Mouse (Mus musculus) thymus, adult 2 months (tissue): ENCODE measurements around the gene Ostc. TPM values are rescaled to one million over a fixed set of nuclear protein-coding genes. Genes with fewer than 3 reads are reported as not detected.

ENCODE experiments used
- DNase-seq: peaks from one replicate; pipeline ENCODE4 v3.0.0; 2021
- H3K27ac ChIP-seq: fragments of 200-500 bp; 2 replicates; pipeline ENCODE4 v1.5.1; 2012; ENCODE audit warnings: low read length, control low read depth; ENCODE audit not compliant: control insufficient read depth, insufficient read depth
- H3K27me3 ChIP-seq: fragments of 200-500 bp; 2 replicates; pipeline ENCODE4 v1.6.1; 2012; ENCODE audit warnings: mild to moderate bottlenecking, low read length, moderate library complexity, mixed read lengths; ENCODE audit not compliant: control insufficient read depth, insufficient read depth
- H3K36me3 ChIP-seq: fragments of 200-500 bp; 2 replicates; pipeline ENCODE4 v1.6.1; 2012; ENCODE audit warnings: mild to moderate bottlenecking, low read length, moderate library complexity; ENCODE audit not compliant: control insufficient read depth, insufficient read depth
- H3K4me1 ChIP-seq: fragments of 200-500 bp; replicated peaks from 2 replicates; pipeline ENCODE4 v1.6.1; 2012; ENCODE audit warnings: low read length; ENCODE audit not compliant: control insufficient read depth, insufficient read depth
- H3K4me3 ChIP-seq: fragments of 200-500 bp; 2 replicates; pipeline ENCODE4 v1.5.1; 2012; ENCODE audit warnings: mild to moderate bottlenecking, low read length, control low read depth, moderate library complexity; ENCODE audit not compliant: control insufficient read depth, insufficient read depth
- CTCF ChIP-seq: fragments of 200-500 bp; IDR thresholded peaks from 2 replicates; pipeline ENCODE4 v1.5.1; 2012; ENCODE audit warnings: mild to moderate bottlenecking, control low read depth, low read length, moderate library complexity, borderline replicate concordance; ENCODE audit not compliant: control insufficient read depth, poor library complexity, insufficient read depth; ENCODE audit errors: extremely low read depth
- POLR2A ChIP-seq: fragments of 200-500 bp; IDR thresholded peaks from 2 replicates; pipeline ENCODE4 v1.6.1; 2012; ENCODE audit warnings: mild to moderate bottlenecking, low read length, control low read depth, moderate library complexity; ENCODE audit not compliant: control insufficient read depth, poor library complexity, insufficient read depth; ENCODE audit errors: extremely low read depth
- WGBS: fragments of 180-500 bp; shearing (Covaris S2); methylation state at CpG from one replicate; pipeline ENCODE4 v1.1.7; 2018; 5-methylcytosine and 5-hydroxymethylcytosine counted together
- polyA plus RNA-seq: library from polyadenylated mRNA; depleted of rRNA; stranded (reverse); fragments of >200 nt; gene quantifications from 2 replicates; pipeline ENCODE4 v1.2.3, GENCODE M21; 2012; rRNA removed

Gene Ostc
- polyA plus RNA-seq = 61.8 and 69.1 TPM in 2 replicates

GRCm38 (mm10) chr3:130708967-130709924, at the start of gene Ostc:
TSS of gene Ostc (minus strand) at chr3:130709444.
- Histone ChIP-seq H3K4me3 (peak within 1 kb of the TSS; percentile 92), H3K27me3 (no peaks in the 10 kb centered on the region), H3K27ac (peak within 1 kb of the TSS; percentile 29; the same call in 1 of the 2 replicates), H3K36me3 (no peaks in the 10 kb centered on the region; the same call in 1 of the 2 replicates), H3K4me1 (peaks cover 3% of the 10 kb centered on the region)
- TF ChIP-seq CTCF (0 out of 2 replicates have a peak, but pooled peaks have one; percentile 41), POLR2A (peak; percentile 89)
- peak; percentile 96 for DNase-seq
- under 1% methylated on average over 45 of the region's 45 CpGs for WGBS

DNA sequence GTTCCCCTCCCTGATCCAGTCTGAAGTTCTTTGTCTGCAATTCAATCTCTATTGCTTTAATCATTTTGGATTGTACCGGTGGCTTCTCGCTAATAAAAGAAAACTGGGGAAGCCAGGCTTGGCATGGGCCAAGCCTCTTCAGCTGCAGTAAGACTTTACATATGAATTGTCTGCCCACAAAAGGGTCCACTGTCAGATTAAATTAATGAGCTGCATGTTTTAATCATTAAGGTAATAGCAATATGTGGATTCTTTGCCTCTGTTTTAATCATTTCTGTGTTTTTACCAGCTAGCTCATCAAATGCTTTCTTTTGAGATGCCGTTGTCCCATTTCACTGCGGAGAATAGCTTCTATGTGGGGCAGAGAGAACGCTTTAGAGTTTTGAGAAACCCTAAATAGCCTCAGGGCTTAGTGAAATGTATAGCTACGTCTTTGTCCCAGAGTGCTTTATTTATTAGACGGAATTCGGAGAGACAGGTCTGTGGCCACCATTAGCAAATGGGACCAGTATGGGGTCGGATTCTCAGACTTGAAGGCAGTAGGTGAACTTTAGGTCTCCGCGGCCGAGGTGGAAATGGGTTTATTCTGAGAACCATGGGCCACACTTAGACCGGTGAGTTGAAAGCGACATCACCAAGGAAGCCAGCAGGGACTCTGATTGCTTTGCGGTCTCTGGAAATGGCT, 49.1 kb upstream of the Ostc start:
- Histone ChIP-seq H3K27me3 (no peaks in the 10 kb centered on the region), H3K27ac (no peak overlapping the region), H3K4me3 (no peak overlapping the region), H3K36me3 (no peaks in the 10 kb centered on the region), H3K4me1 (peaks cover 4% of the 10 kb centered on the region; the same call in 1 of the 2 replicates)
- 89% methylated on average over 15 of the region's 15 CpGs for WGBS
- TF ChIP-seq POLR2A (no peak), CTCF (no peak)
- DNase-seq = no peak

DNA sequence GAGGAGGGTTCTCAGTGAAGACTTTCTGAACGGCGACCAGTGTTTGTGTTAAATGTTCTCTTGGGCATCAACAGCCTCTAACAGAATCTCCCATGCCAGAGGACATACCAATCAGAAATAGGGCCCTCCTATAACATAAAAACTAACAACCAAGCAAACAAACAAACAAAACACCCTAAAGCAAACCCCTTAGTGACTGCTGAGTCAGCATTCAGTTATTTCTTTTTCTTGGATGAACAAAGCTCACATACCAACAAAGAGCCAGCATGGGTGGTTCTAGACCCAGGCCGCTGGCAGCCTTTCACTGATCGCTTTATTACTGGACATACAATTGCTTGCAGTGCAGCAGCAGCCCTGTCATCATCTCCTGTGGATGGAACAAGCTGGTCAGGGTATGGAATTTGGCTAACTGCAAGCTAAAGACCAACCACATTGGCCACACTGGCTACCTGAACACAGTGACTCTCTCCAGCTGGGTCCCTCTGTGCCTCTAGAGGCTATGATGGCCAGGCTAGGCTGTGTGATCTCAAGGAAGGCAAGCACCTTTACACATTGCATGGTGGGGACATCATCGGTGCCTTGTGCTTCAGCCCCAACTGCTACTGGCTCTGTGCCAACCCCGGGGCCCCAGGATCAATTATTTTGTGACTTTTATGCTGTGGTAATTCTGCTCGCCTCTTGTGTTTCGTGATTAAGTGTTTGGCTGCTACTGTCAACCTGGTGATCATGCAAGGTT, 48.0 kb upstream of the Ostc start:
- Histone ChIP-seq H3K36me3 (no peaks in the 10 kb centered on the region), H3K4me1 (peaks cover 4% of the 10 kb centered on the region; the same call in 1 of the 2 replicates), H3K27me3 (no peaks in the 10 kb centered on the region), H3K27ac (no peak overlapping the region), H3K4me3 (no peak overlapping the region)
- 94% methylated on average over 8 of the region's 8 CpGs for WGBS
- TF ChIP-seq CTCF (no peak), POLR2A (no peak)
- no peak for DNase-seq

- Histone ChIP-seq H3K27me3 (no peaks in the 10 kb centered on the region), H3K4me3 (no peak overlapping the region), H3K27ac (peak overlapping the region; percentile 14; the same call in 1 of the 2 replicates), H3K4me1 (peaks cover 4% of the 10 kb centered on the region), H3K36me3 (no peaks in the 10 kb centered on the region)
- peak; percentile 17 for DNase-seq
- 41% methylated on average over 3 of the region's 3 CpGs for WGBS
- TF ChIP-seq CTCF = no peak
- TF ChIP-seq POLR2A = no peak
Observed at GRCm38 (mm10) chr3:130749206-130749605, 40.0 kb upstream of the Ostc start.

DNA sequence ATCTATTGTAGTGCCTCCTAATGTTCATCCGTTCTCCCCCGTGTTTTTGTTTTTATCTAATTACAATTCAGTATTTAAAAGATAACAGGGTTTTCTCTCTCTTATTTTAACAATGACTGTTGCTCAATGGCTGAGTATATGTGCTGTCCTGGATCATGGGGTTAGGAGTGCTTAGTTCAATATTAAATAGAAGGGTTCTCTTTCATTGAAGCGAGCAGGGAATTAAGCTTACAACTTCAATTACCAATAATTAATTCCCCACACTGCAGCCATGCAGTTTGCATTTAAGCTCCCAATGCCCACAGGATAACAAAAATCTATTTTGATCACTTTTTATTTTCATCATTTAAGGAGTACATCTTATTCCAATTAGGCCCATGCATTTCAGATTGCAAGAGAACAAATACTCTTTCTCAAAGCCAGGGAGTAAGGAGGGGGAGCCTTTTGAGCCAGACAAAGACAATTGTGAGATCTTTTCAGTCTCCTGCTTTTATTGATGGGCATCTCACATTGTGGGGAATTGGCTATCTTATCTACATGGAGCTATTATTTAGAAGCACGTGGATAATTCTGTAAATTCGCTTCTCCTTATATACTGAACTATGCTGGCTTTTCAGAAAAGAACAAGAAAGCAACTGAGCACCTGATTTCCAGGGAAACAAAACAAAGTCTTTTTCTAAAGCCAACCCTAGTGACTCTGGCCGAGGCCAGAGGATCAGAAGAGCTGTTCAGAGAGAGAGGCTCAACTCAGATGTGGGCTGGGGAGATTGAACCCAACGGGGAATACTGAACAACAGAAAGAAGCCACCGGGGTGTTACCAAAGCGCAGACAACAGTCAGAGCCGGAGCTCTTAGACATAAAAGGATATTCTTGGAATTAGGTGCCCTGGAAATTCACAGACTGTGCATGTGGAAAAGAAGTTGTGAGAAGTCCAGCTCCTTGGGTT, 37.7 kb upstream of the Ostc start:
- TF ChIP-seq POLR2A (no peak), CTCF (no peak)
- Histone ChIP-seq H3K4me3 (no peak overlapping the region), H3K4me1 (peaks cover 4% of the 10 kb centered on the region), H3K36me3 (no peaks in the 10 kb centered on the region), H3K27me3 (no peaks in the 10 kb centered on the region), H3K27ac (no peak overlapping the region)
- no peak for DNase-seq
- WGBS = 93% methylated on average over 10 of the region's 10 CpGs
